Mouse (Mus musculus) fibroblast of lung, adult 2 months (primary cell): ENCODE results near the gene Rspo4.

Source experiments
- DNase-seq: peaks from one replicate; pipeline ENCODE4 v3.0.0-alpha.2; 2011; ENCODE audit warnings: low read depth

The Rspo4 gene

DNA sequence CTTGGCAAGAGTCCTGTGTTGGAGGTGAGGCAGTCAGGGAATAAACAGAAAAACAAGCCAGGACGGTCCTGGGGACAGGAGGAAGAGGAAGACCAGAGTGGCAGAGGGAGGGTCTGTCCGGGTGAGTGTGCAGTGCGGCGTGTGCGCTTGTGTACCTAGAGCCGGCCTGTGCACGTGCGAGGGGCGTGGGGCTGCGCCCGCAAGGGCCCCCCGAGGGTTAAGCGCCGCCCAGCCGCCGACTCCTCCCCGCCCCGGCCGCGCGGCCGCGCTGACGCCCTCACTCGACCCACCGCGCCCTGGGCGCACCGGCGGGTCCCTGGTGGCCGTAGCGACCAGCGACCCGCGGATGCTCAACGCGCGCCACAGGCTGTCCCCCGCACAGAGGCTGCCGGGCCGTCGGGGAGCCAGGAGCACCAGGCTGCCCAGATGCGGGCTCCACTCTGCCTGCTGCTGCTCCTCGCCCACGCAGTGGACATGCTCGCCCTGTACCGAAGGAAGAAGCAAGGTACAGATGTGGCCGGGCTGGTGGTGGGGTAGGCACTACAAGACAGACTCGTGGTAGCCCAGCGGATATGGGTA lies at the start of gene Rspo4:
TSS of gene Rspo4 (plus strand) at position 280 of the 579 bp plus-strand sequence.
- no peak for DNase-seq

DNA sequence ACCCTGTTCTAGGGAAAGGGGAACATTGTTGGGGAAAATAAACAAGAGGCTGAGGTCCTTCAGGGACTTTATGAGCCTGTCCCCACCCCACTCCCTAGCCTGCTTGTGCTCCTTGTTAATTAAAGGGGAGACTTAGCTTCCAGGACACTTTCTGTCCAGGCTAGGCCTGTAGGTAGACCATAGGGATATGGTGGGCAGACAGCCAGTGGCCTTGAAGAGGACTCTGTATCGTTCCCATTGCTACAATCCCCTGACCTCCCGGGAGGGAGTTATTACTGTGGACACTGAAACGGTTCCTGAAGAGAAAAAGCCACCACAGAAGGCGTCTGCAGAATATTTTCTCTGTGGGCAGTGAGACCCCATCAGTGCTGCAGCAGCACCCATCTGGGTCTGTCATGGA lies 27.1 kb upstream of the Rspo4 start:
- DNase-seq = no peak

DNA sequence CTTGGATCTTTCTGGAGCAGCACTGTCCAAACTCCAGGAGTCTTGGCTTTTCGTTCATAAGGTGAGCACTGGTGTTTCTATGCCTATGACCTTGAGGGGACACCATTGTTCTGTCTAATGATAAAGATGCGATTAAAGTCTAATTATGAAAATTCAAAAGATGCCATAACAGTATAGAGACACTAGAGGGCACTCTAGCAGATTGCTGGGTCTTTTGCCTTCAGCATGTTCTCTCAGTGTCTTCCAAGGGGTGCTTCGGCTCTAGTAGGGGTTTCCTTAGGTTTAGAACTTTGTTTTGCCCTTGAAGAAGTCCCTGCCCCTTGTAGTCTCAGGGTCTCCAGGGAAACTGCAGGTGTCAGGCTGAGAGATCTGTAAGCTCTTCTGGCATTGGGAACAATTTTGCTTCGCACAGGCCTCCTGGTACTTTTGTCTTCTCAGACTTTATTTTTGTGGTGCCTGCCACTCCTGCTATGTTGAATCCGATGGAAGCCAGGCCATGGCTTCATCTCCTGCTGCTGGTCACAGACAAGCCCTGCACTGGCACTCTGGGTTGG lies 19.6 kb downstream of the Rspo4 start:
- no peak for DNase-seq

DNA sequence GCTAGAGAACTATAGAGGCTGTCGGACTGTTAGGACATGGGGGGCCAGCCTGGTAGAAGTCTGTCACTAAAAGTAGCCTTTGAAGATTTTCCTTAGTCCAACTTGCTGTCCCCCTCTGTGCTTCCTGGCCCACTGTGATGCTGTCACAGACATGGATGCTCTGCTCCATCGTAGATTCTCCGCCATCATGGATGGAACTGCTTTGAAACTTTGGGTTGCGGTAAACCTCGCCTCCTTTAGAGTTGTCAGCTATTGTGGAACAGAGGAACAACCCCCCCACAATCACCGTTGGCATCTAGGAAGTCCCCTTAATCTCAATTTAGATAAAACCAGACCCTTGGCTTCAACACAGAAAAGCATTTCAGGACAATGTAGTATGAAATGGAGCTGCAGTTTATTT lies 22.2 kb downstream of the Rspo4 start:
- DNase-seq = no peak

- DNase-seq = no peak
Observed at GRCm38 (mm10) chr2:151866487-151866886, 23.8 kb downstream of the Rspo4 start.

GRCm38 (mm10) chr2:151868196-151868595 lies 25.5 kb downstream of the Rspo4 start:
- no peak for DNase-seq

DNA sequence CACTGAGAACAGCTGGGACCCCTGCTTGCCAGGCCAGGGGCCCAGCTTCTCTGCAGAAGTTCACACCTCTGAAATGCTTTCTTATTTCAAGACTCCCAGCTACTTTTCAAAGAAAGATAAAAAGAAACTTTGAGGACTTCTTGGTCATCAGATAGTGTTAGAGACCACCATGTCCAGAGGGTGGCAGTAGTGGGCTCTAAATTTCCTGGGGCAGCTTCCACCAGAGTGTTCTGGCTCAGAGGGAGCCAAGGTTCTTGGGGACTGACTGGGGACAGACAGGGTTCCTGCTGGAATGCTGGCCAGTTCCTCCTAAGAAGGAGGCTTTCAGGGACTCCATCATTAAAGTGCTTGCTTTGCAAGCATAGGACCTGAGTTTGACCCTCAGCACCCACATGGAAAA lies 31.8 kb downstream of the Rspo4 start:
- no peak for DNase-seq

- no peak for DNase-seq
Observed at GRCm38 (mm10) chr2:151876012-151876485, 33.3 kb downstream of the Rspo4 start.

- DNase-seq = no peak
Observed at GRCm38 (mm10) chr2:151878645-151879044, 35.9 kb downstream of the Rspo4 start.

GRCm38 (mm10) chr2:151879760-151880159 lies 37.0 kb downstream of the Rspo4 start:
- no peak for DNase-seq

GRCm38 (mm10) chr2:151891031-151891430 lies 48.3 kb downstream of the Rspo4 start:
- no peak for DNase-seq

- DNase-seq = no peak
Observed at GRCm38 (mm10) chr2:151893122-151893774, 50.5 kb downstream of the Rspo4 start.

- DNase-seq = no peak
Observed at GRCm38 (mm10) chr2:151894209-151894980, 51.7 kb downstream of the Rspo4 start.

- DNase-seq = no peak
Observed at GRCm38 (mm10) chr2:151895911-151896310, 53.2 kb downstream of the Rspo4 start.

GRCm38 (mm10) chr2:151898106-151898505 lies 55.4 kb downstream of the Rspo4 start:
- no peak for DNase-seq

DNA sequence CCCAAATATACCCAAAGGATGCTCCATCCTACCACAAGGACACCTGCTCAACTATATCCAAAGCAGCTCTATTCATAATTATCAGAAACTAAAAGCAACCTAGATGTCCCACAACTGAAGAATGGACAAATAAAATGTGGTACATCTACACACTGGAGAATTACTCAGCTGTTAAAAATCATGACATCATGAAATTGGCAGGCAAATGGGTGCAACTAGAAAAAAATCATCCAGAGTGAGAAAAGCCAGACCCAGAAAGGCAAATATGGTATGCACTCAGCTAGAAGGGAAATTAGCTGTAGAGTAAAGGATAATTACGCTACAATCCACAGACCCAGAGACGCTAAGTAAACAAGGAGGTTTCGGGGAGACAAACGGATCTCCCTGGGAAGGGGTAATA lies 58.1 kb downstream of the Rspo4 start:
- no peak for DNase-seq

- no peak for DNase-seq
Observed at GRCm38 (mm10) chr2:151903267-151903666, 60.5 kb downstream of the Rspo4 start.

DNA sequence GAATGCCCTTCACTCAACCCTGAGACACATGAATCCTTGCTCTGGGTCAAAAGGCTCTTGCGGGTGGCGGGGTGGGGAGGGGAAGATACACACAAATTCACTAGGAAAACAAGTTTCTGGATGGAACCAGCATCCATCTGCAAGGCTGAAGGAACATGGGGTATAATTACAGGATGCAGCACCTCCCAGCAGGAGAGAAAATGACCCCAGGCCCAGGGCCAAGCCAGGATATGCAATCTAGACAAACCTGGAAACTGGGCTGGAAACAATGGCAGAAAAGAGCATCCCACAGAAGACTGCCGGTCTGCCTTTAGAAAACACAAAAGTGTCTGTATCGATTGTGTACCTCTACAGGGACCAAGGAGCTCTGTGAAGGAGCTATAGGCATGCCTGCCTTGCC lies 61.2 kb downstream of the Rspo4 start:
- no peak for DNase-seq

DNA sequence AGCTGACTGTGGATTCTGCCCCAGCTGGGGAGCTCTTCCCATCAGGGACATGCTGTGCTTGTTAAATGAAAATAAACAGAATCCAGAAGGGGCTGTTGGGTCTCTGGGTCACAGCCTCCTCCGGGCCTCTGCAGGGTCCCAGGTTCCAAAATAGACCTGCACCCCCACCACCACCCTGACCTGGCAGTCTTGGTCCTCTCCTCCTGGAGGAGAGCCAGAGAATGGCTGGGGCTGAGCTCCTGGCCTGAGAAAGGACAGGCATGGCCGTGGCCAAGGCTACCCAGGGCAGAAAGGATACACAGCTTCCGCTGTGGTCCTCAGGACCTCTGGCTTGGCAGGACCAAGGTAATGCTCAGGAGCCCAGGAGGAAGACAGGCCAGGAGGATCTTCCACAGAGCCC lies 61.9 kb downstream of the Rspo4 start:
- no peak for DNase-seq

- no peak for DNase-seq
Observed at GRCm38 (mm10) chr2:151907020-151907419, 64.3 kb downstream of the Rspo4 start.

DNA sequence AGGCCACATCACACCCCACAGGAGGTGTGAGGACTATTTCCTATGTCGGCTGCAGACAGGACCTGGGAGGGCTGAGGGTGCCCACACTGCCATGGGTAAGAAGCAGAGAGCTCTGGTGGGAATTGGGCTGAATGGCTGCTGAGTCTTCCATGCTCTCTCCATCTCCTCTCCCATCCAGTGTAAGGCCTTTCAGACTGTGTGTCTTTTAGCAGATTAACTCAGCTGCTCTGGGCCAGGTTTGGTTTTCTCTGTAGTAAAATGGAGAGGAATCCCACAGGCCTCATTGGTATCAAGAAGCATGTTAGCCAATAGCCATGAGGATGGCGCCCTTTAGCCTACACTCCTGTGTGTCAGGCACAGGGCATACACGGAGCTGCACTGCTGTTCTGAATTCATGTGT lies 66.7 kb downstream of the Rspo4 start:
- no peak for DNase-seq

DNA sequence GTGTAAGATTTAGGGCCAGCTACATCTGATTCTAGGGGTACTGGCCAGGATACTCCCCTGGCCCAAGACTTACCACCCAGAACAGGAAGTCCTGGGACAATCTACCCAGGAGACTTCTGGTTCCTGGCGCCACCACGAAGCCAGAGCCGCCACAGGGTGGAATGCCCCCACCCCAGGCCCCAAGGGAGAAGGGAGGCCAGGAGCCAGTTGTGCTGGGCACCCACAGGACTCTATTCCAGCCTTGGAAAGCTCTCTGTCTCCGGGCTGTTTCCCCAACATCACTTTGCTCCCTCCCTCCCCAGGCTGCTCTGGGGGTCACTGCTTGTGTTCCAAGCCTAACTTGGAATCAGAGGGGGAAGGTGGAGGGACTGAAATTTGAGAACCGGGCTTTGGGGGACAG lies 67.8 kb downstream of the Rspo4 start:
- no peak for DNase-seq
